Mouse (Mus musculus) left cerebral cortex, adult 2 months (tissue): ENCODE results near the gene Ugp2. TPM values are rescaled to one million over a fixed set of nuclear protein-coding genes. Genes with fewer than 3 reads are reported as not detected.

Source experiments
- DNase-seq, 2 experiments: peaks; one replicate each; pipeline ENCODE4 v3.0.0; 2021 to 2022; ENCODE audit warnings: low spot score in 2 of 2, mixed read lengths in 1 of 2; ENCODE audit errors: extremely low spot score in 1 of 2
- H3K27ac ChIP-seq: fragments of 200-600 bp; 2 replicates; pipeline ENCODE4 v1.8.1; 2022
- H3K4me3 ChIP-seq: fragments of 200-600 bp; 2 replicates; pipeline ENCODE4 v1.8.1; 2022
- CTCF ChIP-seq: fragments of 200-600 bp; IDR thresholded peaks from 2 replicates; pipeline ENCODE4 v1.8.1; 2022; ENCODE audit warnings: antibody characterized with exemption, mild to moderate bottlenecking, moderate library complexity
- intact Hi-C: fragments of 180-260 bp; cut with DNase I; formaldehyde crosslinking; loops from one replicate; pipeline ENCODE4 v1.15.1; 2025
- long read RNA-seq, 2 experiments: library from polyadenylated mRNA; stranded (forward); transcript quantifications; one replicate each; pipeline ENCODE4 v2.0.0; 2021; ENCODE audit warnings: borderline mapping rate in 2 of 2
- total RNA-seq, 2 experiments: library from RNA; stranded (reverse); gene quantifications; 2 replicates each; pipeline ENCODE4 v1.2.3; 2021

The Ugp2 gene
- 10 to 100 TPM; 69.0 to 76.3 TPM for total RNA-seq
- long read RNA-seq, experiment 1, transcript Ugp2-201 (10 exons, 2,044 nt): major isoform, 49 of 96 reads
- long read RNA-seq, experiment 1, transcript Ugp2-202 (10 exons, 2,683 nt): minor isoform, 43 of 96 reads
- long read RNA-seq, experiment 1, partial matches to known transcripts: 2 of 96 reads
- long read RNA-seq, experiment 1, other reads (novel, unspliced or antisense): 2 of 96 reads
- long read RNA-seq, experiment 2, transcript Ugp2-201 (10 exons, 2,044 nt): minor isoform, 29 of 97 reads
- long read RNA-seq, experiment 2, transcript Ugp2-202 (10 exons, 2,683 nt): major isoform, 63 of 97 reads
- long read RNA-seq, experiment 2, partial matches to known transcripts: 5 of 97 reads
- long read RNA-seq, experiment 2, other reads (novel, unspliced or antisense): 0 of 97 reads

DNA sequence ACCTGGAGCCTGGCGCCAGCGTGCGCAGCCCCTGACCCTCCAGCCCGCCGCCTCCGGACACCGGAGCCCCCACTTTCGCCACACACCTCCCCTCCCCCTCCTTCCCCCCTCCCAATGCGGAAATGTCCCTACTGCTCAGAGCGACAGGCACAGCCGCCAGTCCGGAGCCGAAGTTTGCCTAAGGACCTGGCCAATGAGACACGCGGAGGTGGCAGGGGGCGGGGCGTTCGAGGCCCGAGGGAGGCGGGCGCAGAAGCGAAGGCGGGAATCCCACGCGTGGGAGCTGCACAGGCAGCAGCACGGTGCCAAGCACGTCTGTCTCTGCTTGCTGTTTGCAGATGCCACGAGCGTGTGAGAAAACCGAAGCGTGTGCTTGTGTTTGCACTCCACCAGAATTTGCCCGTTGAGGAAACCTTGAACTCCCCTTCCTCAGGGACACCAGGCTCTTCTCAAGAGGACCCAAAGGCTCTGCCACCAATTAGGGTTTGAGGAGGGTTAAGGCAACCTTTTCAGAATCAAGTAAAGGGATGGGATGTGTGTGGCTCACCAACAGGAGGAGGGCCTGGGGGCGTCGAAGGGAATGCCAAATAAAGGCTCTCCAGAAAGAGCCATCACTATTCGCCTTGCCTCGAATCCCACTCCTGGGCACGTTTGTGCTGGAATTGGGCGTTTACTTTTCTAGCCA lies at the start of gene Ugp2:
Gene Ugp2 (minus strand): TSS at position 80 of the 685 bp plus-strand sequence.
- DNase-seq: peak; percentile 98
- peak within 1 kb of the TSS; percentile 66 for H3K4me3 ChIP-seq
- no peak; the same call in 1 of the 2 replicates for TF ChIP-seq CTCF
- intact Hi-C loops: loop anchor here (1.0 to 5.0 kb wide), 3 partner anchors 32 to 201 kb away; partner anchors contain the start of genes Mdh1, Vps54 and Wdpcp
- H3K27ac ChIP-seq: peak within 1 kb of the TSS; percentile 98

DNA sequence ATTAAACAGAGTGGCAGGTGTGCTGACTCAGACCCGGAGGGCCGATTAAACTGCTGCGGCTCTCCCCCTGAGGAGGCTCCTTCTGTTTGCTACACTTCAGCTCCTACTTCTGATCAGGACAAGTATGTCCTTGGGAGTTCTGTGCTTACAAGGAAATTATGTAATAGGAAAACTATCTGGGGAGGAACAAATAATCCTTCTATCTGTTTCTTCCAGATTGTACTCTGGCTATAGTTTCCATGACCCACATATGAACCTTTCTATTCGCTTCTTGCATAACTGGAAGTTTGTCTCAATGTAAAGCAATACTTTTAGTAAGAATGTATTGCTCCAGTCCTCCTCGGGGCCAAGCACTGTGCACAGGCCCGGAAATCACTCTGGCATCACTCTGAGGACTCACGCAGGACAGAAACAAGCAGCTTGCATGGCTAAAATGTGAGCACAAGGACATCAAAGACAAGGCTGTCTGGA lies 43.9 kb upstream of the Ugp2 start:
- no peak for DNase-seq
- intact Hi-C loops: no loop called here
- no peak for TF ChIP-seq CTCF
- Histone ChIP-seq H3K27ac (no peak overlapping the region), H3K4me3 (no peak overlapping the region)

DNA sequence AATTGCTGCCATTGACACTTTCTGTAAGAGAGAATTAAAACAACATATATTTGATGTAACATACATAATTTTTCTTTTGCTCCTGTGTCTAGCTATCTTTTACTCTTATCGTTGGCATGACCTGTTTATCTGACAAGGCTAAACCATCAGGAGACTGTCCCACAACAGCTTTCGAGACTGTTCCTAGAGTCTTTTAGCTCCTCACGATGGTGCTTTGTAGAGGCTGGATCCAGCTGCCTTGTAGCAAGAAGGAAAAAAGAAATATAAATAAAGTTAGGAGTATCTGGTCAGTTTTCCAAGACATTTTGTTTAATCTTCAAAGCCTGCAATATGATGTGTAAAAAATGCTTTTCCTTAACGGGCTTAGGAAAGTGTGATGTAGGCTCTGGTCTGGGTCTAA lies 35.7 kb upstream of the Ugp2 start:
- intact Hi-C loops: no loop called here

DNA sequence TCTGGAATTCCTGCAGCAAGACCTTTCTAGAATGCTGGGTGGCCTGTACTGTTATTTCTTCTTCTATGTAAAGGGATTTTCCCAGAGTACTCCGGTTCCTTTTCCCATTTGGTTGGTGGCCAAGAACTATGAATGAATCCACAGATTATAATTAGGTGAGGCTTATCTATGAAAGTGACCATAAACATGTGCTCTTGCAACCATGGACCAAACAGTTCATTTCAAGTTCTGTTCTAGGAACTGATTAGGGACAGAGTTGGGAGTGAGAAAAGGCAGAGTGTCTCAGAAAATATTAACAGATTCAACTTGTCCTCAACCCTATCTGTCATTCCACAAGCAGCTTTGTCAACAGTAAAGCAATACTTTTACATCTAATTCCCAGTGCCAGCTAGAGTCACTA lies 35.1 kb upstream of the Ugp2 start:
- intact Hi-C loops: no loop called here

More for the DNA sequence above, 35.7 kb upstream of the Ugp2 start:
- TF ChIP-seq CTCF: no peak
- DNase-seq: no peak
- H3K27ac ChIP-seq: no peak overlapping the region
- H3K4me3 ChIP-seq: no peak overlapping the region

GRCm38 (mm10) chr11:21403877-21404276 lies 32.9 kb upstream of the Ugp2 start:
- TF ChIP-seq CTCF: no peak
- intact Hi-C loops: no loop called here

More for the DNA sequence above, 35.1 kb upstream of the Ugp2 start:
- Histone ChIP-seq H3K4me3 (no peak overlapping the region), H3K27ac (no peak overlapping the region)
- no peak for DNase-seq
- TF ChIP-seq CTCF: no peak

GRCm38 (mm10) chr11:21402481-21403254 lies 31.7 kb upstream of the Ugp2 start:
- H3K27ac ChIP-seq: no peak overlapping the region
- intact Hi-C loops: no loop called here
- no peak for TF ChIP-seq CTCF
- no peak overlapping the region for H3K4me3 ChIP-seq
- DNase-seq: no peak

More at GRCm38 (mm10) chr11:21403877-21404276, 32.9 kb upstream of the Ugp2 start:
- Histone ChIP-seq H3K27ac (no peak overlapping the region), H3K4me3 (no peak overlapping the region)
- DNase-seq: no peak

- intact Hi-C loops: no loop called here
- no peak for DNase-seq
- H3K27ac ChIP-seq: no peak overlapping the region
- no peak for TF ChIP-seq CTCF
- H3K4me3 ChIP-seq: no peak overlapping the region
Measured at GRCm38 (mm10) chr11:21401248-21401647, 30.2 kb upstream of the Ugp2 start.

DNA sequence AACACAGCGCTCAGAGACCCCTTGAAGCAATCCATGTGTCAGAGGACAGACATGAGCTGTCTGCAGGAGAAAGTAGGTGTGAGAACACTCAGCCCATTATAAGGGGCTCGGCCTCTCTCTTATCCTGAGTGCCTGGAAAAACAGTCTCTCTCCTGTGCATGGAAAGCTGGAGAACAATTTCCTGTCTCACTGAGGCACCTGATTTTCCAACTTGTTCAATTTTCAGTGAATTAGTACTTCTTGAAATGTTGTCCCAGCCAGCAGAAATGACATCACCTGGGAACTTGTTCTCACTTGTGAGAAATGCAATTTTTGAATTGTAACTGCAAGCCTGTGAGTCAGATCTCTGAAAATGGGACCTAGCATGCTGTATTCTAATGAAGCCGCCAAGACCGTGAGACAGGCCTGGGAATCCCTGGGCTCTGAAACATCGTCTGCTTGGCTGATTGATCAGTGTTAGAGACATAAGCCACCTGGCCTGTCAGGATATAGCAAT lies 28.2 kb upstream of the Ugp2 start:
- intact Hi-C loops: no loop called here

DNA sequence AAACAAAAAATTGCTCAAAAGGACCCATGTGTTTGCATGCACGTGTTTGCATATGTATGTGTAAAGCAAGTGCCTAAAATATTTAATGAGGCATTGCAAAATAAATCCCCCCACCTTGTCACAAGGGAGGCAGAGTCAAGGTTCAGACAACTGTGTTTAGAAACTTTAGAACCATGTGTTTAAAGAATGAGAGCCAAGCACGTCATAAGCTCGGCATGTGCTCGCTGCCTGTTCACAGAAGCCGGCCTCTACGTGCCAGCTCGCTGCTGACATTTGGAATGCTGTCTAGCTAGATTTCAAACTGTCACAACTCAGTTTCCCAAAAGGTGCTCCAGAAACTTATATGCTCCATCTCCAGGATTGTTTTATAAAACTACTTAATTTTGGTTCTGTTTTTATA lies 27.5 kb upstream of the Ugp2 start:
- TF ChIP-seq CTCF: no peak
- no peak overlapping the region for H3K4me3 ChIP-seq
- DNase-seq: no peak
- intact Hi-C loops: no loop called here
- no peak overlapping the region for H3K27ac ChIP-seq

More for the DNA sequence above, 28.2 kb upstream of the Ugp2 start:
- no peak for DNase-seq
- TF ChIP-seq CTCF: no peak
- H3K4me3 ChIP-seq: no peak overlapping the region
- no peak overlapping the region for H3K27ac ChIP-seq

DNA sequence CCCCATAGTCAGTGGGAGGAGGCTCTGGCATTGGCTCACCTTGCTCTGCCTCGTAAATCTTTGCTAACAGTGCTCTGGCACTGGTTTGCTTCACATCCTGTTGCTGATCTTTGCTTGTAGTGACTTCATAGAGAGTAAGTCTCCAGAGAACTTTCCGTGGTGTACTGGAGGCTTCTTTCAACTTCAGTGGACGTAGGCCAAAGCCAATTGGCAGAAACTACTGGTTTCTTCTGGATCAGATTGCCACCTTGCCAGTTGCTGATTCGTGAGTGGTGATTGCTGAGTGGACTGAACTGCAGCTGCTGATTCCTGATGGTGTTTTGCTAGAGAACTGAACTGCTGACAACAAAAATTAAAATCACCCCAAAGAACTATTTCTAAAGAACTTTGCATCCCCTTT lies 15.8 kb upstream of the Ugp2 start:
- intact Hi-C loops: no loop called here
- no peak for DNase-seq
- TF ChIP-seq CTCF: no peak
- Histone ChIP-seq H3K4me3 (no peak overlapping the region), H3K27ac (no peak overlapping the region)

GRCm38 (mm10) chr11:21374096-21374495 lies 3.1 kb upstream of the Ugp2 start:
- TF ChIP-seq CTCF: no peak
- intact Hi-C loops: loop anchor here (5.0 kb wide), 1 partner anchor 198 kb away; the partner anchor contains the start of genes Mdh1 and Wdpcp
- H3K27ac ChIP-seq: no peak overlapping the region

More at GRCm38 (mm10) chr11:21374096-21374495, 3.1 kb upstream of the Ugp2 start:
- no peak overlapping the region for H3K4me3 ChIP-seq
- no peak for DNase-seq
